Mouse (Mus musculus) neural tube, embryonic 11.5 days (tissue): ENCODE data around the gene Fgfr1op. TPM values are rescaled to one million over a fixed set of nuclear protein-coding genes. Genes with fewer than 3 reads are reported as not detected.

Experiments used
- ATAC-seq: fragments of 200-750 bp; cut with Nextera tagmentation; 2 replicates; pipeline ENCODE4 v1.8.0; 2017; ENCODE audit warnings: moderate number of reproducible peaks, mild to moderate bottlenecking, moderate TSS enrichment, moderate library complexity; ENCODE audit not compliant: insufficient read depth, low FRiP score, low TSS enrichment
- DNase-seq: peaks from one replicate; pipeline ENCODE4 v3.0.0-alpha.2; 2015; ENCODE audit warnings: low spot score
- H3K27ac ChIP-seq: fragments of 300-500 bp; sonication (generic); 2 replicates; pipeline ENCODE4 v1.5.1; 2014; ENCODE audit warnings: low read depth, mild to moderate bottlenecking, low read length
- H3K27me3 ChIP-seq: fragments of 300-500 bp; sonication (generic); 2 replicates; pipeline ENCODE4 v1.6.1; 2014; ENCODE audit warnings: mild to moderate bottlenecking, low read length, mixed read lengths; ENCODE audit not compliant: control insufficient read depth, insufficient read depth
- H3K36me3 ChIP-seq: fragments of 300-500 bp; sonication (generic); 2 replicates; pipeline ENCODE4 v1.6.1; 2014; ENCODE audit warnings: mild to moderate bottlenecking, low read length, moderate library complexity, mixed read lengths; ENCODE audit not compliant: control insufficient read depth, insufficient read depth
- H3K4me1 ChIP-seq: fragments of 300-500 bp; sonication (generic); 2 replicates; pipeline ENCODE4 v1.6.1; 2014; ENCODE audit warnings: low read length, mixed read lengths; ENCODE audit not compliant: control insufficient read depth, insufficient read depth
- H3K4me2 ChIP-seq: fragments of 300-500 bp; sonication (generic); 2 replicates; pipeline ENCODE4 v1.6.1; 2014; ENCODE audit warnings: low read depth, mild to moderate bottlenecking, moderate library complexity
- H3K4me3 ChIP-seq: fragments of 300-500 bp; sonication (generic); 2 replicates; pipeline ENCODE4 v1.5.1; 2014; ENCODE audit warnings: low read depth, low read length
- H3K9ac ChIP-seq: fragments of 300-500 bp; sonication (generic); 2 replicates; pipeline ENCODE4 v1.6.1; 2014; ENCODE audit warnings: mild to moderate bottlenecking, low read length
- H3K9me3 ChIP-seq: fragments of 300-500 bp; sonication (generic); 2 replicates; pipeline ENCODE4 v1.6.1; 2016; ENCODE audit warnings: low read length; ENCODE audit not compliant: control insufficient read depth
- WGBS: fragments of 180-500 bp; shearing (Covaris S2); extraction: QIAGEN DNeasy Blood & Tissue Kit; methylation state at CpG from one replicate; pipeline ENCODE4 v1.1.7; 2014; 5-methylcytosine and 5-hydroxymethylcytosine counted together
- polyA plus RNA-seq: library from polyadenylated mRNA; unstranded; fragments of >200 nt; fragmentation: Nextera tagmentation; extraction: Ambion mirVana; gene quantifications from 2 replicates; pipeline ENCODE4 v1.2.1, GENCODE M21; 2014

Gene Fgfr1op
- polyA plus RNA-seq, 1 experiment from 2014 or later: 55.5 TPM

- DNase-seq: no peak
- Histone ChIP-seq H3K9me3 (no peaks in the 10 kb centered on the region), H3K27ac (no peak overlapping the region), H3K4me2 (no peak overlapping the region), H3K9ac (no peak overlapping the region), H3K4me1 (no peaks in the 10 kb centered on the region), H3K4me3 (no peak overlapping the region), H3K27me3 (no peaks in the 10 kb centered on the region), H3K36me3 (no peaks in the 10 kb centered on the region)
- WGBS: 93% methylated on average over 2 of the region's 2 CpGs
- no peak for ATAC-seq
Observed at GRCm38 (mm10) chr17:8225166-8225565, 59.9 kb downstream of the Fgfr1op start.

DNA sequence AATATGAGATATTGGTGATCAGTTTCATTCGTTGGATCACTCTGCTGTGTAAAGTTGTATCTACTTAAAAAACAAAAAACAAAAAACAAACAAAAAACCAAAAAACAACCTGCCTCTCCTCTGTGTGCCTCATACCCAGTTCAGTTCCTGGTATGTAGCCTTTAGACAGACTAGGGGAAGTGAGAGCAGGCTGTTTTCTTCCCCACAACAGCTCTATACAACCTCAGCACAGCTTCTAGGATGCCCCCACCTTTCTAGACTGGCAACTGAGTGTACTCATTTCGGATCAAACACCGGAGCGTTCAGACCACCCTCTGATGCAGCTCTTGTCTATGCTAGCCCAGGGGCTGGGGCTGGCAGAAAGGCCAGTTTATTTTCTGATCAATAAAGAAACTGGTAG, 60.4 kb downstream of the Fgfr1op start:
- DNase-seq: no peak
- H3K4me3 ChIP-seq: no peak overlapping the region
- no peaks in the 10 kb centered on the region for H3K9me3 ChIP-seq
- ATAC-seq: no peak
- no peaks in the 10 kb centered on the region for H3K27me3 ChIP-seq
- H3K36me3 ChIP-seq: no peaks in the 10 kb centered on the region
- no peak overlapping the region for H3K9ac ChIP-seq
- no peak overlapping the region for H3K4me2 ChIP-seq
- WGBS: 80% methylated on average over 4 of the region's 4 CpGs
- H3K27ac ChIP-seq: no peak overlapping the region
- no peaks in the 10 kb centered on the region for H3K4me1 ChIP-seq

- WGBS: 33% methylated on average over 9 of the region's 9 CpGs
- no peaks in the 10 kb centered on the region for H3K9me3 ChIP-seq
- no peaks in the 10 kb centered on the region for H3K36me3 ChIP-seq
- H3K4me2 ChIP-seq: no peak overlapping the region
- no peak overlapping the region for H3K9ac ChIP-seq
- H3K27me3 ChIP-seq: no peaks in the 10 kb centered on the region
- no peak for ATAC-seq
- no peak overlapping the region for H3K27ac ChIP-seq
- no peaks in the 10 kb centered on the region for H3K4me1 ChIP-seq
- no peak for DNase-seq
- no peak overlapping the region for H3K4me3 ChIP-seq
Observed at GRCm38 (mm10) chr17:8228622-8229021, 63.3 kb downstream of the Fgfr1op start.

DNA sequence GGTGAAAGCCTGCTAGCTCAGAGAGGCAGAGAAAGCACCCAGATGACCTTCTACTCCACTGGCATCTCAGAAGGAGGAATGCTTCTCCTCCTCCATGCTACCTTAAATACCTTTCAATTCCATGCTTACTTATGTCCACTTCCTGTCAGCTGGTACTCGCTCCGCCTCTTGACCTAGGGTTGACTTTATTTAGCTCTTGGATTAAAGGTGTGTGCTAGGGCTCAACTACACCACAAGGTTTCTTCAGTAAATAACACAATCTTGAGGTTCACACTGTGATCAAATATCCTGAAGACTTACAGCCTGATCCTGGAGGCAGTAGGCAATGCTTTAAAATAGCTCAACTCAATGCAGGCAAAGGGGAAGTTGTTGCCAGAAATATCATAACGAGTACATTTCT, 64.3 kb downstream of the Fgfr1op start:
- H3K9ac ChIP-seq: no peak overlapping the region
- H3K36me3 ChIP-seq: no peaks in the 10 kb centered on the region
- no peak overlapping the region for H3K4me2 ChIP-seq
- H3K27ac ChIP-seq: no peak overlapping the region
- ATAC-seq (no peak), DNase-seq (no peak)
- H3K4me1 ChIP-seq: no peaks in the 10 kb centered on the region
- 90% methylated on average over 3 of the region's 3 CpGs for WGBS
- H3K9me3 ChIP-seq: no peaks in the 10 kb centered on the region
- no peaks in the 10 kb centered on the region for H3K27me3 ChIP-seq
- H3K4me3 ChIP-seq: no peak overlapping the region

DNA sequence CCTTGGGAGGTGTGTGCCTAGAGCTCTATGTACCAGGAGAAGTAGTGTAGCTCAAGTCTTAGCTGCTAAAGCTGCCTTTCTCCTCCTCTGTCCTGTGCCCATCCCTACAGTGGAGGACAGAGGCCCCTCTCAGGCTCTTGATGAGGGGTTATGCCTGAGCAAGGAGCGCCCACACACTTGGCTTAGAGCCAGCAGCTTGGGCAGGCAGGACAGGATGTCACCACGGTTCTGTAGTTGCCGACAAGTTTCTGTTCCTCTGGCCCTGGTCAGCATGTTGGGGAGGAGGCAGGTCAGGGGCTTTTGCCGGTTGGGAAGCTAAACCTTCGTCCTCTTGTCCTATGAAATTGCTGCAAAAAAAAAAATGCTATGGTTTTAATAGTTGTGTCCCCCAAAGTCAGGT, 66.8 kb downstream of the Fgfr1op start:
- Histone ChIP-seq H3K36me3 (no peaks in the 10 kb centered on the region), H3K4me1 (no peaks in the 10 kb centered on the region), H3K9ac (no peak overlapping the region), H3K4me2 (no peak overlapping the region), H3K27ac (no peak overlapping the region), H3K9me3 (no peaks in the 10 kb centered on the region), H3K4me3 (no peak overlapping the region), H3K27me3 (no peaks in the 10 kb centered on the region)
- WGBS: 84% methylated on average over 5 of the region's 5 CpGs
- no peak for DNase-seq
- ATAC-seq: no peak

- Histone ChIP-seq H3K9me3 (no peaks in the 10 kb centered on the region), H3K9ac (no peak overlapping the region), H3K27me3 (no peaks in the 10 kb centered on the region), H3K27ac (no peak overlapping the region), H3K36me3 (no peaks in the 10 kb centered on the region), H3K4me1 (no peaks in the 10 kb centered on the region), H3K4me3 (no peak overlapping the region), H3K4me2 (no peak overlapping the region)
- DNase-seq: no peak
- WGBS: 74% methylated on average over 15 of the region's 15 CpGs
- ATAC-seq: no peak
Observed at GRCm38 (mm10) chr17:8233618-8234214, 68.4 kb downstream of the Fgfr1op start.

- Histone ChIP-seq H3K27me3 (no peaks in the 10 kb centered on the region), H3K4me3 (no peak overlapping the region), H3K36me3 (no peaks in the 10 kb centered on the region), H3K9me3 (no peaks in the 10 kb centered on the region), H3K4me1 (no peaks in the 10 kb centered on the region), H3K9ac (no peak overlapping the region), H3K27ac (no peak overlapping the region), H3K4me2 (no peak overlapping the region)
- WGBS: 86% methylated on average over 4 of the region's 4 CpGs
- no peak for DNase-seq
- no peak for ATAC-seq
Observed at GRCm38 (mm10) chr17:8234537-8234936, 69.2 kb downstream of the Fgfr1op start.

- H3K4me1 ChIP-seq: no peaks in the 10 kb centered on the region
- ATAC-seq: no peak
- H3K4me3 ChIP-seq: no peak within 1 kb of the TSS
- H3K36me3 ChIP-seq: no peaks in the 10 kb centered on the region
- H3K9ac ChIP-seq: no peak within 1 kb of the TSS
- no peak within 1 kb of the TSS for H3K27ac ChIP-seq
- H3K9me3 ChIP-seq: no peaks in the 10 kb centered on the region
- DNase-seq: no peak
- H3K27me3 ChIP-seq: no peaks in the 10 kb centered on the region
- H3K4me2 ChIP-seq: no peak within 1 kb of the TSS
- WGBS: 81% methylated on average over 3 of the region's 3 CpGs
Observed at GRCm38 (mm10) chr17:8235743-8236142, 70.4 kb downstream of the Fgfr1op start, which contains the start of gene Ccr6. Ccr6 (plus strand) TSS chr17:8236043.

DNA sequence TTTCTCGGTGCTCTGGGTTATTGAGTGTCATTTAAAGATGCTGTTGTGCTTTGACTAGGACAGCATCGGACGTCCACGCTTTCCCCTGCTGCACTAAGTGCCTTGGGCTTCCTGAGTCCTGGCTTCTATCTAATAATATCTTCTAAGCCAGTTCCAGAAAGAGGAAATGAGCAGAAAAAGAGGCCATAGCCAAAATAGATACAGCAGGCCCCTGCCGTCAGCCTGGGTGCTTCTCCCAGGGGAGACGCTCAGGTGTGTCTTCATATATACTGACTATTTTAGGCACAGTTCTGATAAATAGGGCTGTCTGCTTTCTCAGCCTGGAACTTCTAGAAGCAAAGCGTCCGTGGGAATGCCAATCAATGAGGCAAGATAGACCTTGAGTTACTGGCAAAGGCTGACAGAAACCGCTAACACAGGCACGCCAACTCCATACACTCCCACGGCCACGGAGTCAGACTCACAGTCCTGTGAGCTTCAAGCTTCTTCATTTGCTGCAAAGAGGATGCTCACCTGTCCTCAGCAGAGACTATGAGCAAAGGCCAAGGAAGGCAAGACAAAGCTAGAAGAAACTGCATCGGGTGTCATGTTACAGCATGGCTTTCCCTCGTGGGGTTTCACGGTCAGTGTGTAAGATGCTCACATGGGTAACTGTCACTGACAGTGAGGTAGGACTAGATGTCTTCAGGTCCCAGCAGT, 72.9 kb downstream of the Fgfr1op start:
- Histone ChIP-seq H3K4me1 (no peaks in the 10 kb centered on the region), H3K27me3 (no peaks in the 10 kb centered on the region), H3K4me3 (no peak overlapping the region), H3K9me3 (no peaks in the 10 kb centered on the region), H3K9ac (no peak overlapping the region), H3K27ac (no peak overlapping the region), H3K36me3 (no peaks in the 10 kb centered on the region), H3K4me2 (no peak overlapping the region)
- DNase-seq: no peak
- no peak for ATAC-seq
- WGBS: 81% methylated on average over 15 of the region's 15 CpGs
